Mouse (Mus musculus) CH12.LX (cell line): ENCODE measurements around the gene Ybx1. TPM values are rescaled to one million over a fixed set of nuclear protein-coding genes. Genes with fewer than 3 reads are reported as not detected.

ENCODE experiments used
- DNase-seq: peaks from one replicate; pipeline ENCODE4 v3.0.0-alpha.2; 2013; ENCODE audit errors: extremely low read depth
- H3K27ac ChIP-seq: 2 replicates; pipeline ENCODE4 v1.5.1; 2012; ENCODE audit warnings: low read depth, mild to moderate bottlenecking, control low read depth, moderate library complexity; ENCODE audit not compliant: insufficient read depth
- H3K27me3 ChIP-seq: replicated peaks from 2 replicates; pipeline ENCODE3; 2012; ENCODE audit warnings: inconsistent platforms
- H3K36me3 ChIP-seq, 2 experiments: replicated peaks in 1 of 2; 2 replicates each; pipeline versions ENCODE3 to v1.6.1; 2012; ENCODE audit warnings: inconsistent platforms in 1 of 2, low read length in 1 of 2, mild to moderate bottlenecking in 1 of 2, mixed read lengths in 1 of 2, moderate library complexity in 1 of 2; ENCODE audit not compliant: control insufficient read depth in 1 of 2, insufficient read depth in 1 of 2
- H3K4me1 ChIP-seq, 2 experiments: 2 replicates each; pipeline ENCODE4 v1.6.1; 2012; ENCODE audit warnings: inconsistent platforms in 1 of 2, moderate library complexity in 1 of 2; ENCODE audit not compliant: insufficient read depth in 2 of 2, control insufficient read depth in 1 of 2
- H3K4me2 ChIP-seq: 2 replicates; pipeline ENCODE4 v1.6.1; 2012; ENCODE audit warnings: low read depth, mild to moderate bottlenecking, control low read depth; ENCODE audit not compliant: poor library complexity, insufficient read depth, severe bottlenecking
- H3K4me3 ChIP-seq, 3 experiments: fragments of 150-350 bp in 1 of 3; sonication (generic) in 1 of 3; replicated peaks in 1 of 3; 2 replicates each; pipeline versions ENCODE3 to v1.5.1; 2011 to 2012; ENCODE audit warnings: low read depth in 2 of 3, low read length in 2 of 3, mild to moderate bottlenecking in 2 of 3, moderate library complexity in 2 of 3, control low read depth in 1 of 3, improper control_type of control experiment in 1 of 3, inconsistent platforms in 1 of 3, mixed read lengths in 1 of 3; ENCODE audit not compliant: poor library complexity in 1 of 3
- H3K79me2 ChIP-seq: replicated peaks from 2 replicates; pipeline ENCODE4 v1.6.1; 2012; ENCODE audit warnings: mild to moderate bottlenecking, moderate library complexity; ENCODE audit not compliant: control insufficient read depth, poor library complexity, insufficient read depth, severe bottlenecking; ENCODE audit errors: extremely low read depth
- H3K9ac ChIP-seq: 2 replicates; pipeline ENCODE4 v1.6.1; 2012; ENCODE audit warnings: low read depth, mild to moderate bottlenecking, control low read depth, moderate library complexity; ENCODE audit not compliant: insufficient read depth
- H3K9me3 ChIP-seq: replicated peaks from 2 replicates; pipeline ENCODE3; 2012; ENCODE audit warnings: low read length, inconsistent platforms, mixed read lengths
- CHD1 ChIP-seq: IDR thresholded peaks from 2 replicates; pipeline ENCODE4 v1.6.1; 2012; ENCODE audit warnings: low read depth, low read length, improper control_type of control experiment, inconsistent platforms
- E2F4 ChIP-seq: IDR thresholded peaks from 2 replicates; pipeline ENCODE4 v1.6.1; 2011; ENCODE audit warnings: low read depth, low read length, improper control_type of control experiment; ENCODE audit not compliant: insufficient replicate concordance
- EP300 ChIP-seq: IDR thresholded peaks from 2 replicates; pipeline ENCODE4 v1.6.1; 2011; ENCODE audit warnings: low read length, improper control_type of control experiment
- IRF4 ChIP-seq: IDR thresholded peaks from 2 replicates; pipeline ENCODE4 v1.6.1; 2014; ENCODE audit warnings: low read depth, mild to moderate bottlenecking, inconsistent platforms, low read length, improper control_type of control experiment
- JUN ChIP-seq: IDR thresholded peaks from 2 replicates; pipeline ENCODE4 v1.6.1; 2011; ENCODE audit warnings: low read depth, mild to moderate bottlenecking, low read length, improper control_type of control experiment, moderate library complexity; ENCODE audit not compliant: insufficient read depth
- KAT2A ChIP-seq: IDR thresholded peaks from 2 replicates; pipeline ENCODE4 v1.6.1; 2012; ENCODE audit warnings: low read length, improper control_type of control experiment, inconsistent platforms; ENCODE audit not compliant: insufficient replicate concordance
- MAX ChIP-seq: IDR thresholded peaks from 2 replicates; pipeline ENCODE4 v1.6.1; 2011; ENCODE audit warnings: low read length, improper control_type of control experiment
- MEF2A ChIP-seq: IDR thresholded peaks from 2 replicates; pipeline ENCODE4 v1.6.1; 2014; ENCODE audit warnings: low read depth, mild to moderate bottlenecking, inconsistent platforms, low read length, improper control_type of control experiment, borderline replicate concordance
- MXI1 ChIP-seq: IDR thresholded peaks from 2 replicates; pipeline ENCODE4 v1.6.1; 2011; ENCODE audit warnings: mild to moderate bottlenecking, low read depth, low read length, improper control_type of control experiment
- NELFE ChIP-seq: IDR thresholded peaks from 2 replicates; pipeline ENCODE4 v1.6.1; 2011; ENCODE audit warnings: low read depth, low read length, improper control_type of control experiment
- NRF1 ChIP-seq: IDR thresholded peaks from 2 replicates; pipeline ENCODE4 v1.6.1; 2014; ENCODE audit warnings: low read depth, mild to moderate bottlenecking, inconsistent platforms, low read length, improper control_type of control experiment, moderate library complexity
- POLR2A ChIP-seq: IDR thresholded peaks from 2 replicates; pipeline ENCODE4 v1.6.1; 2011; ENCODE audit warnings: low read depth, mild to moderate bottlenecking, improper control_type of control experiment, low read length
- RCOR1 ChIP-seq: conservative IDR thresholded peaks from 2 replicates; pipeline ENCODE4 v1.6.1; 2012; ENCODE audit warnings: low read depth, mild to moderate bottlenecking, inconsistent platforms, low read length, improper control_type of control experiment
- SIN3A ChIP-seq: IDR thresholded peaks from 2 replicates; pipeline ENCODE4 v1.6.1; 2012; ENCODE audit warnings: low read length, improper control_type of control experiment, inconsistent platforms
- TCF12 ChIP-seq: IDR thresholded peaks from 2 replicates; pipeline ENCODE4 v1.6.1; 2014; ENCODE audit warnings: low read depth, mild to moderate bottlenecking, inconsistent platforms, low read length, improper control_type of control experiment
- UBTF ChIP-seq: IDR thresholded peaks from 2 replicates; pipeline ENCODE4 v1.6.1; 2012; ENCODE audit warnings: low read depth, mild to moderate bottlenecking, inconsistent platforms, low read length, improper control_type of control experiment, moderate library complexity
- USF1 ChIP-seq: IDR thresholded peaks from 2 replicates; pipeline ENCODE4 v1.6.1; 2014; ENCODE audit warnings: low read depth, mild to moderate bottlenecking, inconsistent platforms, low read length, improper control_type of control experiment
- ZC3H11A ChIP-seq: IDR thresholded peaks from 2 replicates; pipeline ENCODE4 v1.6.1; 2012; ENCODE audit warnings: low read depth, mild to moderate bottlenecking, inconsistent platforms, low read length, improper control_type of control experiment
- ZKSCAN1 ChIP-seq: IDR thresholded peaks from 2 replicates; pipeline ENCODE4 v1.6.1; 2012; ENCODE audit warnings: low read depth, inconsistent platforms, low read length, improper control_type of control experiment, borderline replicate concordance
- ZMIZ1 ChIP-seq: IDR thresholded peaks from 2 replicates; pipeline ENCODE4 v1.6.1; 2012; ENCODE audit warnings: low read depth, mild to moderate bottlenecking, inconsistent platforms, low read length, improper control_type of control experiment
- dilution Hi-C: fragments of 300-500 bp; cut with MboI; formaldehyde crosslinking; loops from 2 replicates; pipeline ENCODE4 v1.14.3; 2020; ENCODE audit warnings: low sequenced_read_pairs; ENCODE audit not compliant: extremely low pct_unique_long_range_greater_than_20kb, extremely low pct_ligation_motif_present
- in situ Hi-C: fragments of 300-500 bp; cut with MboI; formaldehyde crosslinking; loops from 3 replicates; pipeline ENCODE4 v1.14.3; 2019; ENCODE audit warnings: low sequenced_read_pairs, low pct_ligation_motif_present, low pct_unique_long_range_greater_than_20kb, mixed read lengths
- polyA plus RNA-seq: library from polyadenylated mRNA; unstranded; fragments of >175 nt; gene quantifications from 2 replicates; pipeline ENCODE4 v1.2.1, GENCODE M21; 2012; ENCODE audit warnings: low read depth; ENCODE audit not compliant: insufficient read length
- total RNA-seq, 2 experiments: library from RNA; depleted of rRNA; stranded (reverse); fragments of 300-350 nt in 1 of 2; fragments of >200 nt in 1 of 2; gene quantifications; 2 replicates each; pipeline ENCODE4 v1.2.3; 2012 to 2014

Gene Ybx1
- total and polyA plus RNA-seq, 3 experiments: 724 to 2,246 (median 901) TPM

DNA sequence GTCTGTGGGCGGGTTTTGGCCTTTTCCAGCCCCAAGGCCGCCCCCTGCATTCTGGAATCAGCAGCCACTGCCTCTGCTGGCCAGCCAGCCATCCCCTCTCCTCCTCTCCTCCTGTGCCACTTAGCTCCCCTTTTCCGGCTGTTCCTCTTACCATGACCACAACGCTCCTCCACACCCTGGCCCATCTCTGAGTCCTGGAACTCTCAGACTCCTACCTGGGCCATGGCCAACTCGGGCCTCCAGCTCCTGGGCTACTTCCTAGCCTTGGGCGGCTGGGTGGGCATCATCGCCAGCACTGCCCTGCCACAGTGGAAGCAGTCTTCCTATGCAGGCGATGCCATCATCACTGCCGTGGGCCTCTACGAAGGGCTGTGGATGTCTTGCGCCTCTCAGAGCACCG, 39.1 kb downstream of the Ybx1 start, which contains the start of gene Cldn19:
Gene Cldn19 (plus strand): TSS at position 64 of the 400 bp plus-strand sequence.
- H3K36me3 ChIP-seq: no peaks in the 10 kb centered on the region
- no peak within 1 kb of the TSS for H3K27ac ChIP-seq
- dilution Hi-C loops (no loop called here), in situ Hi-C loops (loop anchor here (5.0 to 25.0 kb wide), 2 partner anchors 87 to 407 kb away; partner anchors contain the start of gene Guca2b)
- H3K4me2 ChIP-seq: no peak within 1 kb of the TSS
- H3K4me3 ChIP-seq: no peak within 1 kb of the TSS
- no peaks in the 10 kb centered on the region for H3K9me3 ChIP-seq
- no peak for TF ChIP-seq MXI1
- no peak for TF ChIP-seq ZKSCAN1
- no peak for TF ChIP-seq UBTF
- no peak for TF ChIP-seq USF1
- no peak for TF ChIP-seq SIN3A
- TF ChIP-seq TCF12: no peak
- no peak for TF ChIP-seq MEF2A
- no peak for TF ChIP-seq EP300
- TF ChIP-seq ZMIZ1: no peak
- no peak for TF ChIP-seq RCOR1
- TF ChIP-seq NRF1: no peak
- no peak for TF ChIP-seq IRF4
- no peak for TF ChIP-seq JUN
- DNase-seq: no peak
- H3K4me1 ChIP-seq: peaks cover 8 to 24% of the 10 kb centered on the region in 2 experiments
- no peak within 1 kb of the TSS for H3K9ac ChIP-seq
- peaks cover 2% of the 10 kb centered on the region for H3K27me3 ChIP-seq
- H3K79me2 ChIP-seq: no peaks in the 10 kb centered on the region

- Histone ChIP-seq H3K9me3 (no peaks in the 10 kb centered on the region), H3K79me2 (no peaks in the 10 kb centered on the region), H3K4me1 (peaks cover under 1 to 12% of the 10 kb centered on the region in 2 experiments), H3K4me2 (no peak overlapping the region), H3K4me3 (no peak overlapping the region), H3K9ac (no peak overlapping the region), H3K36me3 (no peaks in the 10 kb centered on the region), H3K27ac (no peak overlapping the region), H3K27me3 (peaks cover 2% of the 10 kb centered on the region)
- in situ Hi-C loops (loop anchor here (25.0 kb wide), 1 partner anchor 408 kb away; the partner anchor contains the start of gene Guca2b), dilution Hi-C loops (no loop called here)
- TF ChIP-seq MAX: no peak
- no peak for TF ChIP-seq JUN
- TF ChIP-seq KAT2A: no peak
- TF ChIP-seq POLR2A: no peak
- TF ChIP-seq ZC3H11A: no peak
- no peak for TF ChIP-seq E2F4
- TF ChIP-seq CHD1: no peak
- TF ChIP-seq NELFE: no peak
- no peak for DNase-seq
Observed at GRCm38 (mm10) chr4:119254012-119254618, 40.3 kb downstream of the Ybx1 start.
